Comparison of ENCODE assay signal across 8 mouse cellular contexts in the genomic region with DNA sequence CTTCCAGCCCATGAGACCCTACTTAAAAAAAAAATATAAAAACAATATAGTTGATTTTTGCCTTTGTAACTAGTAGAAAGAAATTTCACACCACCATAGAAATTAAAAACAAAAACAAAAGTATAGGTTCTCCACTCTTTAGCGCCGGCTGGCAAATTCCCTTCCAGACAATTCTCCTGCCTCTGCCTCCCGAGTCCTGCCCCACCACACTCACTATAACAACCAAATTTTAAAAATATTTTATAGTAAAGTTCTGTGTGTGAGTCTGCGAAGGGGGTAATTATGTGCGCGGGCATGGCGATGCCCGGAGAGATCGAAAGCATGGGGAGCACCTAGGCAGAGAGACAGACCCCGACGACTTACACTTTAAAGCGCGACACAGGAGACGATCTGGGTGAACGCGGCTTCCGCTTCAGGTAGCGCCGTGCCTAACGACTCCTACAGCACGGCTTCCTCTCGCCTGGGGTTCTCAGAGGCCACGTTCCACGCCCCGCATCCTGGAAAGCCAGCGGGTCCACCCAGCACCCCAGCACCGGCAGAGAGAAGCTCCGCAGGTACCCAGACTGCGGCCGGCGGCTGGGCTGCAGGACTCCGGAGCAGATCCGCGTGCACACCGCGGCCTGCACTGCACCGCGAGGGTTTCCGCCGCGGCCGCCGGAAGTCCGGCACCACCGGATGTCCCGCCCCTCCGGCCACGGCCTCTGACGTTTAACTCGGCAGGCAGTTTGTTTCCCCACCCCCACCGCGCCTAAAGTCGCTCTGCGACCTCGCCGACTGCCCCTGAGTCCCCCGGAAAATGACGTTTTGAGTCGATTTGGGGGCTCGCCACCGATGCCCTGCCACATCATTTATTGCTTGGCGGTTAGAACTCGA. TPM values are rescaled to one million over a fixed set of nuclear protein-coding genes. Genes with fewer than 3 reads are reported as not detected.
DNase-seq lines count a peak whose midpoint lies in the region; ATAC-seq lines count a peak whose summit lies in the region.

Gene Trmt10c, minus strand, starts transcription at position 682 of the 873 bp plus-strand sequence.

- peak within 1 kb of the TSS; percentile 68 for H3K4me2 ChIP-seq in hindbrain, embryonic 13.5 days

- peak; percentile 99 for ATAC-seq in hindbrain, embryonic 13.5 days (ENCODE audit: low FRiP score)

- H3K4me1 ChIP-seq in hindbrain, embryonic 13.5 days (replicated peaks) = peaks cover 20% of the 10 kb centered on the region

- H3K9ac ChIP-seq in hindbrain, embryonic 13.5 days = peak within 1 kb of the TSS; percentile 85

- H3K9me3 ChIP-seq in hindbrain, embryonic 13.5 days = no peaks in the 10 kb centered on the region

- peak within 1 kb of the TSS; percentile 87 for H3K4me3 ChIP-seq in hindbrain, embryonic 13.5 days

- H3K27ac ChIP-seq in hindbrain, embryonic 13.5 days = peak within 1 kb of the TSS; percentile 94

- peaks cover 16% of the 10 kb centered on the region for H3K36me3 ChIP-seq in hindbrain, embryonic 13.5 days

- peak; percentile 94 for DNase-seq in R1 (ENCODE audit: low read depth, low spot score)
- DNase-seq in cerebellum, postnatal 14 days = peak; percentile 97 to 98
- DNase-seq in frontal cortex, postnatal 14 days (ENCODE audit: low spot score in 2 of 2) = peak; percentile 80 to 86
- DNase-seq in layer of hippocampus, postnatal 25 days (ENCODE audit: extremely low spot score in 1 of 2, low spot score in 1 of 2) = peak; percentile 93 to 94
- peak; percentile 95 for DNase-seq in lung, postnatal 14 days
- DNase-seq in ovary, postnatal 36 days (ENCODE audit: low spot score) = peak; percentile 92
- peak; percentile 95 for DNase-seq in thymus, postnatal 14 days

- under 1% methylated on average over 63 of the region's 63 CpGs for WGBS in hindbrain, embryonic 13.5 days

- H3K27me3 ChIP-seq in hindbrain, embryonic 13.5 days = no peaks in the 10 kb centered on the region

RNA-seq across cellular contexts. Expression of gene Trmt10c, which starts in this region (rescaled TPM):
- 20.4 and 22.3 TPM in 2 replicates for polyA plus RNA-seq in hindbrain, embryonic 13.5 days (2015; fragmentation: Nextera tagmentation; extraction: Ambion mirVana)
- 10 to 100 TPM in 1 of 2 experiments, 1 to 10 TPM in 1; 10.0 to 10.3 TPM for total RNA-seq in layer of hippocampus, postnatal 25 days (2021)

Comparison
In these comparisons a context has a peak if more than half of its experiments do, and no peak if none do; other contexts are left out.
1. Peak in every context shown above with its lines: DNase-seq, ATAC-seq, H3K4me3 ChIP-seq and H3K27ac ChIP-seq.